Mouse (Mus musculus) midbrain, embryonic 12.5 days (tissue): Measurements from ENCODE around the gene Ggcx. TPM values are rescaled to one million over a fixed set of nuclear protein-coding genes. Genes with fewer than 3 reads are reported as not detected.
"Not testable (repeated sequence)": the region's sequence is repeated elsewhere in the genome, so short reads cannot be mapped to it uniquely, and the experiment has no call there.

Experiments
- ATAC-seq: fragments of 200-750 bp; cut with Nextera tagmentation; 2 replicates; pipeline ENCODE4 v1.8.0; 2017; ENCODE audit warnings: low read depth, moderate TSS enrichment, moderate library complexity; ENCODE audit not compliant: low FRiP score
- H3K27ac ChIP-seq: fragments of 300-500 bp; sonication (generic); replicated peaks from 2 replicates; pipeline ENCODE4 v1.5.1; 2016; ENCODE audit warnings: mild to moderate bottlenecking
- H3K27me3 ChIP-seq: fragments of 300-500 bp; sonication (generic); 2 replicates; pipeline ENCODE4 v1.6.1; 2016; ENCODE audit warnings: mild to moderate bottlenecking
- H3K36me3 ChIP-seq: fragments of 300-500 bp; sonication (generic); 2 replicates; pipeline ENCODE4 v1.6.1; 2016
- H3K4me1 ChIP-seq: fragments of 300-500 bp; sonication (generic); 2 replicates; pipeline ENCODE4 v1.6.1; 2016
- H3K4me2 ChIP-seq: fragments of 300-500 bp; sonication (generic); replicated peaks from 2 replicates; pipeline ENCODE4 v1.6.1; 2016; ENCODE audit warnings: mild to moderate bottlenecking, moderate library complexity
- H3K4me3 ChIP-seq: fragments of 300-500 bp; sonication (generic); 2 replicates; pipeline ENCODE4 v1.5.1; 2016; ENCODE audit warnings: mild to moderate bottlenecking
- H3K9ac ChIP-seq: fragments of 300-500 bp; sonication (generic); replicated peaks from 2 replicates; pipeline ENCODE4 v1.6.1; 2016; ENCODE audit warnings: mild to moderate bottlenecking, moderate library complexity
- H3K9me3 ChIP-seq: fragments of 300-500 bp; sonication (generic); 2 replicates; pipeline ENCODE4 v1.6.1; 2016; ENCODE audit warnings: mild to moderate bottlenecking
- WGBS: fragments of 180-500 bp; shearing (Covaris S2); methylation state at CpG from one replicate; pipeline ENCODE4 v1.1.7; 2016; 5-methylcytosine and 5-hydroxymethylcytosine counted together
- polyA plus RNA-seq: library from polyadenylated mRNA; unstranded; fragments of >200 nt; fragmentation: Nextera tagmentation; extraction: Ambion mirVana; gene quantifications from 2 replicates; pipeline ENCODE4 v1.2.1, GENCODE M21; 2016

Gene Ggcx
- polyA plus RNA-seq, 1 experiment from 2014 or later = 20.6 TPM

GRCm38 (mm10) chr6:72438226-72438625 is 24.1 kb downstream of the Ggcx start:
- Histone ChIP-seq H3K4me3 (peak overlapping the region; percentile 95), H3K27me3 (no peaks in the 10 kb centered on the region), H3K27ac (0 out of 2 replicates have a peak overlapping the region, but pooled peaks have one; percentile 98), H3K4me2 (peak overlapping the region; percentile 79), H3K4me1 (peaks cover 33% of the 10 kb centered on the region), H3K9me3 (no peaks in the 10 kb centered on the region), H3K9ac (peak overlapping the region; percentile 99), H3K36me3 (peaks cover 42% of the 10 kb centered on the region)
- WGBS = under 1% methylated on average over 5 of the region's 5 CpGs
- no peak for ATAC-seq

GRCm38 (mm10) chr6:72438862-72439354 is 24.8 kb downstream of the Ggcx start:
- under 1% methylated on average over 53 of the region's 57 CpGs for WGBS
- ATAC-seq = peak; percentile 8
- H3K27me3 ChIP-seq = no peaks in the 10 kb centered on the region

GRCm38 (mm10) chr6:72439355-72440185 is 25.5 kb downstream of the Ggcx start, which contains the start of gene Mat2a:
Gene Mat2a (minus strand): TSS chr6:72439558.
- under 1% methylated on average over 77 of the region's 77 CpGs for WGBS
- Histone ChIP-seq H3K9me3 (no peaks in the 10 kb centered on the region), H3K36me3 (peaks cover 30% of the 10 kb centered on the region), H3K4me1 (peaks cover 33% of the 10 kb centered on the region), H3K9ac (peak within 1 kb of the TSS; percentile 99), H3K27ac (peak within 1 kb of the TSS; percentile 98), H3K4me3 (peak within 1 kb of the TSS; percentile 95), H3K27me3 (no peaks in the 10 kb centered on the region), H3K4me2 (peak within 1 kb of the TSS; percentile 79)
- peak; percentile 91 for ATAC-seq

More at GRCm38 (mm10) chr6:72438862-72439354, 24.8 kb downstream of the Ggcx start:
- Histone ChIP-seq H3K9me3 (no peaks in the 10 kb centered on the region), H3K4me2 (peak overlapping the region; percentile 79), H3K4me3 (peak overlapping the region; percentile 95), H3K4me1 (peaks cover 33% of the 10 kb centered on the region), H3K27ac (peak overlapping the region; percentile 98), H3K9ac (peak overlapping the region; percentile 99), H3K36me3 (peaks cover 35% of the 10 kb centered on the region)

GRCm38 (mm10) chr6:72440186-72440990 is 26.3 kb downstream of the Ggcx start:
- H3K27me3 ChIP-seq = no peaks in the 10 kb centered on the region
- H3K4me3 ChIP-seq = peak overlapping the region; percentile 95

GRCm38 (mm10) chr6:72442921-72443604 is 29.0 kb downstream of the Ggcx start:
- H3K4me2 ChIP-seq = no peak overlapping the region
- WGBS = 88% methylated on average over 1 of the region's 1 CpGs
- no peaks in the 10 kb centered on the region for H3K9me3 ChIP-seq
- no peak overlapping the region for H3K9ac ChIP-seq
- no peak overlapping the region for H3K27ac ChIP-seq
- H3K4me1 ChIP-seq = peaks cover 14% of the 10 kb centered on the region
- H3K27me3 ChIP-seq = no peaks in the 10 kb centered on the region
- H3K4me3 ChIP-seq = no peak overlapping the region
- no peaks in the 10 kb centered on the region for H3K36me3 ChIP-seq
- ATAC-seq = no peak

More at GRCm38 (mm10) chr6:72440186-72440990, 26.3 kb downstream of the Ggcx start:
- Histone ChIP-seq H3K9ac (peak overlapping the region; percentile 99), H3K4me2 (peak overlapping the region; percentile 79), H3K9me3 (no peaks in the 10 kb centered on the region), H3K4me1 (peaks cover 32% of the 10 kb centered on the region), H3K27ac (peak overlapping the region; percentile 98), H3K36me3 (peaks cover 22% of the 10 kb centered on the region)
- no peak for ATAC-seq
- 9% methylated on average over 17 of the region's 17 CpGs for WGBS

- H3K36me3 ChIP-seq = no peaks in the 10 kb centered on the region
- no peaks in the 10 kb centered on the region for H3K9me3 ChIP-seq
- no peak overlapping the region for H3K27ac ChIP-seq
- ATAC-seq = no peak
- H3K9ac ChIP-seq = no peak overlapping the region
- no peak overlapping the region for H3K4me2 ChIP-seq
- no peaks in the 10 kb centered on the region for H3K27me3 ChIP-seq
- no peak overlapping the region for H3K4me3 ChIP-seq
- peaks cover 13% of the 10 kb centered on the region for H3K4me1 ChIP-seq
Measured at GRCm38 (mm10) chr6:72445011-72445410, 30.9 kb downstream of the Ggcx start.

GRCm38 (mm10) chr6:72447487-72447886 is 33.4 kb downstream of the Ggcx start:
- H3K4me2 ChIP-seq = no peak overlapping the region
- no peaks in the 10 kb centered on the region for H3K36me3 ChIP-seq
- H3K27me3 ChIP-seq = no peaks in the 10 kb centered on the region
- H3K27ac ChIP-seq = no peak overlapping the region
- no peaks in the 10 kb centered on the region for H3K4me1 ChIP-seq
- ATAC-seq = no peak
- H3K9ac ChIP-seq = no peak overlapping the region
- WGBS = 84% methylated on average over 2 of the region's 2 CpGs
- no peaks in the 10 kb centered on the region for H3K9me3 ChIP-seq
- H3K4me3 ChIP-seq = no peak overlapping the region

- H3K9me3 ChIP-seq, H3K9ac ChIP-seq, H3K4me1 ChIP-seq, H3K27me3 ChIP-seq, H3K4me3 ChIP-seq, H3K4me2 ChIP-seq, H3K36me3 ChIP-seq, ATAC-seq, H3K27ac ChIP-seq: not testable (repeated sequence)
- WGBS = 72% methylated on average over 2 of the region's 2 CpGs
Measured at GRCm38 (mm10) chr6:72451778-72452177, 37.7 kb downstream of the Ggcx start.

GRCm38 (mm10) chr6:72452329-72452728 is 38.2 kb downstream of the Ggcx start:
- Histone ChIP-seq H3K4me3 (no peak overlapping the region), H3K27ac (no peak overlapping the region), H3K4me2 (no peak overlapping the region), H3K9ac (no peak overlapping the region), H3K27me3 (no peaks in the 10 kb centered on the region), H3K9me3 (no peaks in the 10 kb centered on the region), H3K36me3 (no peaks in the 10 kb centered on the region), H3K4me1 (peaks cover 6% of the 10 kb centered on the region; the same call in 1 of the 2 replicates)
- no peak for ATAC-seq
- 75% methylated on average over 2 of the region's 2 CpGs for WGBS

- 67% methylated on average over 3 of the region's 3 CpGs for WGBS
Measured at GRCm38 (mm10) chr6:72453578-72453977, 39.5 kb downstream of the Ggcx start.

GRCm38 (mm10) chr6:72454072-72454746 is 40.1 kb downstream of the Ggcx start:
- H3K27ac ChIP-seq = peak overlapping the region; percentile 27; the same call in 1 of the 2 replicates

More at GRCm38 (mm10) chr6:72453578-72453977, 39.5 kb downstream of the Ggcx start:
- Histone ChIP-seq H3K27me3 (no peaks in the 10 kb centered on the region), H3K4me3 (no peak overlapping the region), H3K9ac (no peak overlapping the region), H3K9me3 (no peaks in the 10 kb centered on the region), H3K4me2 (no peak overlapping the region), H3K27ac (no peak overlapping the region), H3K36me3 (no peaks in the 10 kb centered on the region), H3K4me1 (peaks cover 6% of the 10 kb centered on the region; the same call in 1 of the 2 replicates)
- no peak for ATAC-seq

More at GRCm38 (mm10) chr6:72454072-72454746, 40.1 kb downstream of the Ggcx start:
- no peaks in the 10 kb centered on the region for H3K27me3 ChIP-seq
- H3K9ac ChIP-seq = no peak overlapping the region
- no peaks in the 10 kb centered on the region for H3K36me3 ChIP-seq
- ATAC-seq = no peak
- H3K9me3 ChIP-seq = no peaks in the 10 kb centered on the region
- 73% methylated on average over 7 of the region's 7 CpGs for WGBS
- no peak overlapping the region for H3K4me2 ChIP-seq
- peaks cover 6% of the 10 kb centered on the region; the same call in 1 of the 2 replicates for H3K4me1 ChIP-seq
- no peak overlapping the region for H3K4me3 ChIP-seq
